Mouse (Mus musculus): ENCODE measurements around the gene Zc3hav1l. TPM values are rescaled to one million over a fixed set of nuclear protein-coding genes. Genes with fewer than 3 reads are reported as not detected.

The Zc3hav1l gene
- 0.56 and 1.5 TPM in 2 replicates for polyA plus RNA-seq (2012; ENCODE audit: insufficient read depth, low replicate concordance)

- Histone ChIP-seq H3K9me3 (peaks cover 16% of the 10 kb centered on the region), H3K36me3 (replicated peaks; ENCODE audit: low read length) (peaks cover 30% of the 10 kb centered on the region), H3K27me3 (replicated peaks) (peaks cover 21% of the 10 kb centered on the region), H3K4me1 (peaks cover 19% of the 10 kb centered on the region), H3K4me3 (replicated peaks) (peak within 1 kb of the TSS; percentile 95)
- TF ChIP-seq GATA1 (IDR thresholded peaks at IDR 0.05; ENCODE audit: borderline replicate concordance, low read length): no peak
- TF ChIP-seq FLI1 (IDR thresholded peaks at IDR 0.05; ENCODE audit: low read length): no peak
Measured at GRCm38 (mm10) chr6:38298761-38299401, at the start of gene Zc3hav1l. Gene Zc3hav1l, minus strand, starts transcription at chr6:38299259.

GRCm38 (mm10) chr6:38347875-38348274, 48.8 kb upstream of the Zc3hav1l start:
- H3K4me3 ChIP-seq (replicated peaks): no peak overlapping the region
- H3K4me1 ChIP-seq: peaks cover 90% of the 10 kb centered on the region
- TF ChIP-seq FLI1 (IDR thresholded peaks at IDR 0.05; ENCODE audit: low read length) (no peak), GATA1 (IDR thresholded peaks at IDR 0.05; ENCODE audit: borderline replicate concordance, low read length) (no peak)
- H3K9me3 ChIP-seq: no peaks in the 10 kb centered on the region
- peaks cover 35% of the 10 kb centered on the region for H3K36me3 ChIP-seq (replicated peaks; ENCODE audit: low read length)
- no peaks in the 10 kb centered on the region for H3K27me3 ChIP-seq (replicated peaks)

DNA sequence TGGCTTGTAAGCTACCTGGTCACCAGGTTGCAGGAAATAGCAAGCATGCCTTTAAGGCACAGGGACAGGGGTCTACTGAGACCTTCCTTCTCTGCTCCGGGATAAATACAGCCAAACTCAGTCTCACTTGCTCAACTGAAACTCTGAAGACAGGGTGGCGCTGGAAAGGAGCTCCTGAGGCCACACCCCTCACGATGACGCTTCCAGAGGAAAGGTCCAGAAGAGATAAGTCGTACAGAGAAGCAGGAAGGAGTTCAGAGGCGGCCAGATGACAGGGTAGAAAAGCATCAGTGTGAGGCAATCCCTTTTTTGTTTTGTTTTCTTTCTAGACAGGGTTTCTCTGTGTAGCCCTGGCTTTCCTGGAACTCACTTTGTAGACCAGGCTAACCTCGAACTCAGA, 46.7 kb upstream of the Zc3hav1l start:
- Histone ChIP-seq H3K4me1 (peaks cover 89% of the 10 kb centered on the region), H3K36me3 (replicated peaks; ENCODE audit: low read length) (peaks cover 35% of the 10 kb centered on the region), H3K4me3 (replicated peaks) (peak overlapping the region; percentile 84), H3K27me3 (replicated peaks) (no peaks in the 10 kb centered on the region), H3K9me3 (no peaks in the 10 kb centered on the region)
- TF ChIP-seq GATA1 (IDR thresholded peaks at IDR 0.05; ENCODE audit: borderline replicate concordance, low read length) (peak; percentile 83; the same call in 1 of the 3 replicates), FLI1 (IDR thresholded peaks at IDR 0.05; ENCODE audit: low read length) (no peak)

DNA sequence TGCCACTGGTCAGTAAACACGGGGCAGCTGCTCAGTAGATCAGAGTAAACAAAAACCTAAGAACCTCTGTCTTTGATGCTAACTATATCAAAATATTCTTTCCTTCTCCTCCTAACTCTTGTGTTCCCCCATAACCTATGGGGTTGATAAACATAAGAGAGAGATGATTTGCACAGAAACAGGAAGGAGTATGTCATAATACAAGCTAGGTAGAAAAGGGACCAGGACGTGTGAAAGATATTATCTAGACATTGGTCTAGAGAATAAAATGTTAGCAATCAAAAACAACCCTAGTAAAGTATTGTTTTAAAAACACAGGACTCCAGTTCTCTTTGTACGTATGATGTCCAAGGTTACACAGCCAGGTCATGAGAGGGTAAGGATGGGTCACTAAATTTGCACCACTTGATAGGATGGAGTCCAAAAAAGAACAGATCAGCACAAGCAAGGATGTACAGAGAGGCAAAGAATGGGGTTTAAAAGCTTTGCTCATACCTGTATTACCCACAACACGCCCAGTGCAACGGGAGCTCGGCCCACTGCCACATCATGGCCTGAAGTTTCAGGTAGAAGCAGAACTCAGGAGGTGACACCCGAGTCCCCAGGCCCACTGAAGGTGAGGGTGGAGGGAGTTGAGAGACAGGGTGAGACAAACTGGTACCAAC, 45.1 kb upstream of the Zc3hav1l start:
- no peaks in the 10 kb centered on the region for H3K9me3 ChIP-seq
- H3K36me3 ChIP-seq (replicated peaks; ENCODE audit: low read length): peaks cover 38% of the 10 kb centered on the region
- H3K4me3 ChIP-seq (replicated peaks): no peak overlapping the region
- H3K27me3 ChIP-seq (replicated peaks): no peaks in the 10 kb centered on the region
- TF ChIP-seq FLI1 (IDR thresholded peaks at IDR 0.05; ENCODE audit: low read length) (no peak), GATA1 (IDR thresholded peaks at IDR 0.05; ENCODE audit: borderline replicate concordance, low read length) (no peak)
- peaks cover 89% of the 10 kb centered on the region for H3K4me1 ChIP-seq

- Histone ChIP-seq H3K27me3 (replicated peaks) (no peaks in the 10 kb centered on the region), H3K4me1 (peaks cover 89% of the 10 kb centered on the region), H3K36me3 (replicated peaks; ENCODE audit: low read length) (peaks cover 40% of the 10 kb centered on the region), H3K9me3 (no peaks in the 10 kb centered on the region), H3K4me3 (replicated peaks) (peak overlapping the region; percentile 67)
- no peak for TF ChIP-seq FLI1 (IDR thresholded peaks at IDR 0.05; ENCODE audit: low read length)
- TF ChIP-seq GATA1 (IDR thresholded peaks at IDR 0.05; ENCODE audit: borderline replicate concordance, low read length): no peak
Measured at GRCm38 (mm10) chr6:38343581-38343980, 44.5 kb upstream of the Zc3hav1l start.

- Histone ChIP-seq H3K4me1 (peaks cover 93% of the 10 kb centered on the region), H3K36me3 (replicated peaks; ENCODE audit: low read length) (peaks cover 44% of the 10 kb centered on the region), H3K4me3 (replicated peaks) (peak overlapping the region; percentile 91), H3K9me3 (no peaks in the 10 kb centered on the region), H3K27me3 (replicated peaks) (no peaks in the 10 kb centered on the region)
- TF ChIP-seq GATA1 (IDR thresholded peaks at IDR 0.05; ENCODE audit: borderline replicate concordance, low read length) (no peak), FLI1 (IDR thresholded peaks at IDR 0.05; ENCODE audit: low read length) (no peak)
Measured at GRCm38 (mm10) chr6:38342666-38342992, 43.6 kb upstream of the Zc3hav1l start.

GRCm38 (mm10) chr6:38341751-38342665, 42.9 kb upstream of the Zc3hav1l start:
- Histone ChIP-seq H3K4me1 (peaks cover 92% of the 10 kb centered on the region), H3K27me3 (replicated peaks) (no peaks in the 10 kb centered on the region), H3K36me3 (replicated peaks; ENCODE audit: low read length) (peaks cover 47% of the 10 kb centered on the region)

DNA sequence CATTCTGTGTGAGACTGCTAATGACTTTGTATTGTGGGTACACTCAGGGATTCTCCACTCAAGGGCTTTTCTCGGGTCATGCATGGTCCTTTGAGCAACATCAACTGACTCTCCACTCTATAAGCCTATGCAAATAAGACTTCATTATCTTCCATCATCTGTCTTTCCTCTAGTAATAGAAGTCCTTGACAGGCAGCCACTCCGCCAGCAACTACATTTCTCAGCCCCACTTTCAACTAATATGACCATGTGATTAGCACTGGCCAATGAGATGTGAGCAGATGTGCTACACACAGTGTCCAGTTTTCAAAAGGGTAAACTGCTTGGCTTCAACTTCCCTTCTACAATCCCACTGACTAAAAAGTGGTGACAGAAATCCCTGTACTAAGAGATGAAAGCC, 40.0 kb upstream of the Zc3hav1l start:
- Histone ChIP-seq H3K36me3 (replicated peaks; ENCODE audit: low read length) (peaks cover 65% of the 10 kb centered on the region), H3K9me3 (no peaks in the 10 kb centered on the region), H3K4me3 (replicated peaks) (no peak overlapping the region), H3K27me3 (replicated peaks) (no peaks in the 10 kb centered on the region), H3K4me1 (peaks cover 63% of the 10 kb centered on the region)
- TF ChIP-seq GATA1 (IDR thresholded peaks at IDR 0.05; ENCODE audit: borderline replicate concordance, low read length) (no peak), FLI1 (IDR thresholded peaks at IDR 0.05; ENCODE audit: low read length) (no peak)

More at GRCm38 (mm10) chr6:38341751-38342665, 42.9 kb upstream of the Zc3hav1l start:
- Histone ChIP-seq H3K4me3 (replicated peaks) (peak overlapping the region; percentile 91), H3K9me3 (no peaks in the 10 kb centered on the region)
- TF ChIP-seq GATA1 (IDR thresholded peaks at IDR 0.05; ENCODE audit: borderline replicate concordance, low read length): peak; percentile 16; the same call in 1 of the 3 replicates
- no peak for TF ChIP-seq FLI1 (IDR thresholded peaks at IDR 0.05; ENCODE audit: low read length)

- Histone ChIP-seq H3K4me3 (replicated peaks) (no peak overlapping the region), H3K27me3 (replicated peaks) (no peaks in the 10 kb centered on the region), H3K36me3 (replicated peaks; ENCODE audit: low read length) (peaks cover 77% of the 10 kb centered on the region), H3K9me3 (no peaks in the 10 kb centered on the region), H3K4me1 (peaks cover 52% of the 10 kb centered on the region)
- TF ChIP-seq GATA1 (IDR thresholded peaks at IDR 0.05; ENCODE audit: borderline replicate concordance, low read length): no peak
- TF ChIP-seq FLI1 (IDR thresholded peaks at IDR 0.05; ENCODE audit: low read length): no peak
Measured at GRCm38 (mm10) chr6:38337951-38338350, 38.9 kb upstream of the Zc3hav1l start.

Data from megakaryocyte, embryonic 14.5 days (primary cell).